Mouse (Mus musculus): ENCODE results near the gene B3galnt1. TPM values are rescaled to one million over a fixed set of nuclear protein-coding genes. Genes with fewer than 3 reads are reported as not detected.
A peak's percentile ranks its signal among the peaks of the same experiment; 100 is the strongest.

B3galnt1 gene
- polyA plus RNA-seq, 1 experiment from 2014 or later, result 88.1 TPM

- WGBS, result 76% methylated on average over 1 of the region's 1 CpGs
Observed at GRCm38 (mm10) chr3:69606923-69607322, 8.2 kb upstream of the B3galnt1 start.

GRCm38 (mm10) chr3:69599166-69599500, 373 bp upstream of the B3galnt1 start:
- no peaks in the 10 kb centered on the region for H3K9me3 ChIP-seq (replicated peaks; ENCODE audit: control insufficient read depth, low read length)
- peak overlapping the region; percentile 89 for H3K9ac ChIP-seq (ENCODE audit: low read length)
- peaks cover 12% of the 10 kb centered on the region for H3K4me1 ChIP-seq (ENCODE audit: control insufficient read depth, insufficient read depth, low read length)
- H3K27me3 ChIP-seq (replicated peaks; ENCODE audit: control insufficient read depth, insufficient read depth, low read length), result no peaks in the 10 kb centered on the region
- DNase-seq (ENCODE audit: low spot score) (no peak), ATAC-seq (peak; percentile 30)
- peak overlapping the region; percentile 76; the same call in 1 of the 2 replicates for H3K27ac ChIP-seq (ENCODE audit: low read depth, low read length)
- 12% methylated on average over 5 of the region's 5 CpGs for WGBS
- H3K36me3 ChIP-seq (ENCODE audit: control insufficient read depth, insufficient read depth, low read length), result no peaks in the 10 kb centered on the region
- H3K4me2 ChIP-seq (ENCODE audit: low read length), result peak overlapping the region; percentile 65
- H3K4me3 ChIP-seq (ENCODE audit: low read depth, low read length), result peak overlapping the region; percentile 69

More at GRCm38 (mm10) chr3:69606923-69607322, 8.2 kb upstream of the B3galnt1 start:
- Histone ChIP-seq H3K9me3 (replicated peaks; ENCODE audit: control insufficient read depth, low read length) (no peaks in the 10 kb centered on the region), H3K4me3 (ENCODE audit: low read depth, low read length) (no peak overlapping the region), H3K36me3 (ENCODE audit: control insufficient read depth, insufficient read depth, low read length) (no peaks in the 10 kb centered on the region), H3K27ac (ENCODE audit: low read depth, low read length) (no peak overlapping the region), H3K9ac (ENCODE audit: low read length) (no peak overlapping the region), H3K4me1 (ENCODE audit: control insufficient read depth, insufficient read depth, low read length) (no peaks in the 10 kb centered on the region), H3K4me2 (ENCODE audit: low read length) (no peak overlapping the region), H3K27me3 (replicated peaks; ENCODE audit: control insufficient read depth, insufficient read depth, low read length) (no peaks in the 10 kb centered on the region)
- DNase-seq (ENCODE audit: low spot score) (no peak), ATAC-seq (no peak)

GRCm38 (mm10) chr3:69597816-69598215, 944 bp downstream of the B3galnt1 start:
- peak; percentile 3; the same call in 1 of the 2 replicates for ATAC-seq
- Histone ChIP-seq H3K9me3 (replicated peaks; ENCODE audit: control insufficient read depth, low read length) (no peaks in the 10 kb centered on the region), H3K9ac (ENCODE audit: low read length) (peak overlapping the region; percentile 89), H3K4me2 (ENCODE audit: low read length) (peak overlapping the region; percentile 65), H3K36me3 (ENCODE audit: control insufficient read depth, insufficient read depth, low read length) (peaks cover 3% of the 10 kb centered on the region; the same call in 1 of the 2 replicates), H3K4me1 (ENCODE audit: control insufficient read depth, insufficient read depth, low read length) (peaks cover 12% of the 10 kb centered on the region), H3K27me3 (replicated peaks; ENCODE audit: control insufficient read depth, insufficient read depth, low read length) (no peaks in the 10 kb centered on the region), H3K4me3 (ENCODE audit: low read depth, low read length) (peak overlapping the region; percentile 69), H3K27ac (ENCODE audit: low read depth, low read length) (0 out of 2 replicates have a peak overlapping the region, but pooled peaks have one; percentile 76)
- peak; percentile 28 for DNase-seq (ENCODE audit: low spot score)
- WGBS, result 3% methylated on average over 7 of the region's 7 CpGs

- ATAC-seq, result no peak
- no peak for DNase-seq (ENCODE audit: low spot score)
- Histone ChIP-seq H3K4me2 (ENCODE audit: low read length) (peak overlapping the region; percentile 65), H3K4me3 (ENCODE audit: low read depth, low read length) (peak overlapping the region; percentile 69), H3K36me3 (ENCODE audit: control insufficient read depth, insufficient read depth, low read length) (peaks cover 3% of the 10 kb centered on the region; the same call in 1 of the 2 replicates), H3K27me3 (replicated peaks; ENCODE audit: control insufficient read depth, insufficient read depth, low read length) (no peaks in the 10 kb centered on the region), H3K4me1 (ENCODE audit: control insufficient read depth, insufficient read depth, low read length) (peaks cover 12% of the 10 kb centered on the region), H3K9ac (ENCODE audit: low read length) (peak overlapping the region; percentile 89), H3K27ac (ENCODE audit: low read depth, low read length) (no peak overlapping the region), H3K9me3 (replicated peaks; ENCODE audit: control insufficient read depth, low read length) (no peaks in the 10 kb centered on the region)
- 89% methylated on average over 6 of the region's 6 CpGs for WGBS
Observed at GRCm38 (mm10) chr3:69597211-69597610, 1.5 kb downstream of the B3galnt1 start.

- H3K9me3 ChIP-seq (replicated peaks; ENCODE audit: control insufficient read depth, low read length), result no peaks in the 10 kb centered on the region
- no peaks in the 10 kb centered on the region for H3K27me3 ChIP-seq (replicated peaks; ENCODE audit: control insufficient read depth, insufficient read depth, low read length)
- peaks cover 3% of the 10 kb centered on the region; the same call in 1 of the 2 replicates for H3K36me3 ChIP-seq (ENCODE audit: control insufficient read depth, insufficient read depth, low read length)
- no peak overlapping the region for H3K4me3 ChIP-seq (ENCODE audit: low read depth, low read length)
- DNase-seq (ENCODE audit: low spot score), result no peak
- no peak overlapping the region for H3K27ac ChIP-seq (ENCODE audit: low read depth, low read length)
- H3K4me1 ChIP-seq (ENCODE audit: control insufficient read depth, insufficient read depth, low read length), result peaks cover 12% of the 10 kb centered on the region
- WGBS, result 93% methylated on average over 3 of the region's 3 CpGs
- no peak for ATAC-seq
- no peak overlapping the region for H3K4me2 ChIP-seq (ENCODE audit: low read length)
- no peak overlapping the region for H3K9ac ChIP-seq (ENCODE audit: low read length)
Observed at GRCm38 (mm10) chr3:69596116-69596515, 2.6 kb downstream of the B3galnt1 start.

GRCm38 (mm10) chr3:69594071-69594470, 4.7 kb downstream of the B3galnt1 start:
- H3K4me3 ChIP-seq (ENCODE audit: low read depth, low read length), result no peak overlapping the region
- no peaks in the 10 kb centered on the region for H3K27me3 ChIP-seq (replicated peaks; ENCODE audit: control insufficient read depth, insufficient read depth, low read length)
- no peak overlapping the region for H3K9ac ChIP-seq (ENCODE audit: low read length)
- H3K4me1 ChIP-seq (ENCODE audit: control insufficient read depth, insufficient read depth, low read length), result peaks cover 9% of the 10 kb centered on the region
- DNase-seq (ENCODE audit: low spot score) (peak; percentile 27), ATAC-seq (no peak)
- H3K4me2 ChIP-seq (ENCODE audit: low read length), result no peak overlapping the region
- 72% methylated on average over 9 of the region's 9 CpGs for WGBS
- peaks cover 3% of the 10 kb centered on the region; the same call in 1 of the 2 replicates for H3K36me3 ChIP-seq (ENCODE audit: control insufficient read depth, insufficient read depth, low read length)
- H3K27ac ChIP-seq (ENCODE audit: low read depth, low read length), result no peak overlapping the region
- no peaks in the 10 kb centered on the region for H3K9me3 ChIP-seq (replicated peaks; ENCODE audit: control insufficient read depth, low read length)

- Histone ChIP-seq H3K4me2 (ENCODE audit: low read length) (no peak overlapping the region), H3K36me3 (ENCODE audit: control insufficient read depth, insufficient read depth, low read length) (peaks cover 3% of the 10 kb centered on the region; the same call in 1 of the 2 replicates), H3K27me3 (replicated peaks; ENCODE audit: control insufficient read depth, insufficient read depth, low read length) (no peaks in the 10 kb centered on the region), H3K9ac (ENCODE audit: low read length) (no peak overlapping the region), H3K4me3 (ENCODE audit: low read depth, low read length) (no peak overlapping the region), H3K9me3 (replicated peaks; ENCODE audit: control insufficient read depth, low read length) (no peaks in the 10 kb centered on the region), H3K27ac (ENCODE audit: low read depth, low read length) (no peak overlapping the region), H3K4me1 (ENCODE audit: control insufficient read depth, insufficient read depth, low read length) (peaks cover 8% of the 10 kb centered on the region)
- WGBS, result 94% methylated on average over 8 of the region's 8 CpGs
- ATAC-seq (no peak), DNase-seq (ENCODE audit: low spot score) (no peak)
Observed at GRCm38 (mm10) chr3:69593426-69593825, 5.3 kb downstream of the B3galnt1 start.

GRCm38 (mm10) chr3:69588101-69588760, 10.5 kb downstream of the B3galnt1 start:
- Histone ChIP-seq H3K9me3 (replicated peaks; ENCODE audit: control insufficient read depth, low read length) (no peaks in the 10 kb centered on the region), H3K4me1 (ENCODE audit: control insufficient read depth, insufficient read depth, low read length) (no peaks in the 10 kb centered on the region), H3K4me2 (ENCODE audit: low read length) (no peak overlapping the region), H3K27me3 (replicated peaks; ENCODE audit: control insufficient read depth, insufficient read depth, low read length) (no peaks in the 10 kb centered on the region), H3K9ac (ENCODE audit: low read length) (no peak overlapping the region), H3K27ac (ENCODE audit: low read depth, low read length) (no peak overlapping the region), H3K36me3 (ENCODE audit: control insufficient read depth, insufficient read depth, low read length) (peaks cover under 1% of the 10 kb centered on the region; the same call in 1 of the 2 replicates), H3K4me3 (ENCODE audit: low read depth, low read length) (no peak overlapping the region)
- 47% methylated on average over 10 of the region's 10 CpGs for WGBS
- DNase-seq (ENCODE audit: low spot score) (no peak), ATAC-seq (no peak)

- H3K27ac ChIP-seq (ENCODE audit: low read depth, low read length), result no peak overlapping the region
- no peaks in the 10 kb centered on the region for H3K27me3 ChIP-seq (replicated peaks; ENCODE audit: control insufficient read depth, insufficient read depth, low read length)
- no peak overlapping the region for H3K4me3 ChIP-seq (ENCODE audit: low read depth, low read length)
- no peak for DNase-seq (ENCODE audit: low spot score)
- H3K9ac ChIP-seq (ENCODE audit: low read length), result no peak overlapping the region
- 87% methylated on average over 1 of the region's 1 CpGs for WGBS
- H3K4me2 ChIP-seq (ENCODE audit: low read length), result no peak overlapping the region
- H3K4me1 ChIP-seq (ENCODE audit: control insufficient read depth, insufficient read depth, low read length), result no peaks in the 10 kb centered on the region
- ATAC-seq, result no peak
- no peaks in the 10 kb centered on the region for H3K9me3 ChIP-seq (replicated peaks; ENCODE audit: control insufficient read depth, low read length)
- 0 out of 2 replicates have a peak, but pooled peaks cover 4% of the 10 kb centered on the region for H3K36me3 ChIP-seq (ENCODE audit: control insufficient read depth, insufficient read depth, low read length)
Observed at GRCm38 (mm10) chr3:69583798-69584197, 15.0 kb downstream of the B3galnt1 start.
